24 mouse cellular contexts compared by ENCODE assay signal in the genomic region with DNA sequence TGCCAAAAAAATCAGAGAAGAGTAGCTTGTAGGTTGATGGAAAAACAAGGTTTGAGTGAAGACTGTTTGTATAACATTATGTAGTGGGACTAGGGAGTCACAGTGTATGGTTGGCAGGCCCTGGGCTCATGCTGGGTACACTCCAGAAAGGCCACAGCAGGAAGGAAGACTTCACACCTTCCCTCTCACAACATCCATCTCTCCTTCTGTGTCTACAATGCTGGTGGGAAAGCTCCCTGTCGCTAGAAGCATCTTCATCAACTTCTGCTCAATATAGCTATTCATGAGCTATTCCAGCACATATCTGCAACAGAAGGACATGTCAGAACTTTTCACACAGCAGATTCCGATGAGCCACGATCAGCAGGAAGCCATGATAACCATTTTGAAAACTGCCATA.
A peak's percentile ranks its signal among the peaks of the same experiment; 100 is the strongest.
DNase-seq lines count a peak whose midpoint lies in the region; ATAC-seq lines count a peak whose summit lies in the region.
"Had no signal": no experiment of that assay in that cellular context is flagged by ENCODE, and none has a peak within 500 bp of the region (broad histone marks: within the 10 kb centered on the region; RNA-seq: fewer than 3 reads in every experiment).

No protein-coding gene starts in this region.

- no peak for DNase-seq in frontal cortex, postnatal 25 days (ENCODE audit: low spot score in 2 of 2)
- peak; percentile 4 for DNase-seq in right cerebral cortex, adult 18-20 months
- DNase-seq in right cerebral cortex, postnatal 25 days = no peak
- peak; percentile 3 to 20 for DNase-seq in frontal cortex, postnatal 36 days (ENCODE audit: low spot score in 2 of 2)
- DNase-seq in thymus, adult 18-20 months = no peak
- DNase-seq: adrenal gland, adult 2 months; cerebellum, adult 9-10 months; gastrocnemius, postnatal 25 days; heart, adult 18-20 months; heart, postnatal 10 days; kidney, adult 11 months; kidney, postnatal 36 days; thymus, adult 2 months had no signal

- 59% methylated on average over 3 of the region's 3 CpGs for WGBS in forebrain, embryonic 16.5 days

- no peak overlapping the region for H3K9ac ChIP-seq in forebrain, embryonic 16.5 days (replicated peaks; ENCODE audit: low read depth, low read length)
- H3K9ac ChIP-seq: heart, embryonic 12.5 days; kidney, embryonic 15.5 days; limb, embryonic 15.5 days; liver, embryonic 14.5 days; lung, embryonic 15.5 days; neural tube, embryonic 15.5 days; stomach, embryonic 15.5 days had no signal

- H3K4me3 ChIP-seq in forebrain, embryonic 16.5 days (replicated peaks; ENCODE audit: low read length) = no peak overlapping the region
- H3K4me3 ChIP-seq: heart, embryonic 12.5 days; hindbrain, embryonic 10.5 days; kidney, embryonic 15.5 days; limb, embryonic 15.5 days; lung, embryonic 15.5 days; midbrain, embryonic 10.5 days; neural tube, embryonic 15.5 days; stomach, embryonic 15.5 days had no signal

- ATAC-seq in frontal cortex, adult (ENCODE audit: low TSS enrichment) = peak; percentile 55; the same call in 1 of the 2 replicates
- ATAC-seq in forebrain, embryonic 16.5 days = peak; percentile 92

- no peaks in the 10 kb centered on the region for H3K36me3 ChIP-seq in forebrain, embryonic 16.5 days (ENCODE audit: control insufficient read depth, insufficient read depth)
- H3K36me3 ChIP-seq: heart, embryonic 12.5 days; hindbrain, embryonic 10.5 days; kidney, embryonic 15.5 days; limb, embryonic 15.5 days; lung, embryonic 15.5 days; midbrain, embryonic 10.5 days; neural tube, embryonic 15.5 days; stomach, embryonic 15.5 days had no signal

- no peak overlapping the region for H3K4me2 ChIP-seq in forebrain, embryonic 16.5 days (ENCODE audit: low read length)
- H3K4me2 ChIP-seq: heart, embryonic 12.5 days; kidney, embryonic 15.5 days; limb, embryonic 15.5 days; lung, embryonic 15.5 days; neural tube, embryonic 15.5 days; stomach, embryonic 15.5 days had no signal

- H3K27ac ChIP-seq in forebrain, embryonic 16.5 days (ENCODE audit: low read length) = no peak overlapping the region
- H3K27ac ChIP-seq: hindbrain, embryonic 10.5 days; kidney, embryonic 15.5 days; limb, embryonic 15.5 days; liver, embryonic 14.5 days; lung, embryonic 15.5 days; midbrain, embryonic 10.5 days; neural tube, embryonic 15.5 days; stomach, embryonic 15.5 days had no signal

- H3K4me1 ChIP-seq in forebrain, embryonic 16.5 days (replicated peaks; ENCODE audit: control insufficient read depth, insufficient read depth, low read length) = no peaks in the 10 kb centered on the region
- H3K4me1 ChIP-seq: hindbrain, embryonic 10.5 days; kidney, embryonic 15.5 days; limb, embryonic 15.5 days; lung, embryonic 15.5 days; midbrain, embryonic 10.5 days; neural tube, embryonic 15.5 days; stomach, embryonic 15.5 days had no signal

- H3K9me3 ChIP-seq in forebrain, embryonic 16.5 days (ENCODE audit: control insufficient read depth, low read length) = no peaks in the 10 kb centered on the region
- H3K9me3 ChIP-seq: heart, embryonic 12.5 days; hindbrain, embryonic 10.5 days; kidney, embryonic 15.5 days; limb, embryonic 15.5 days; lung, embryonic 15.5 days; midbrain, embryonic 10.5 days; neural tube, embryonic 15.5 days; stomach, embryonic 15.5 days had no signal

- no peaks in the 10 kb centered on the region for H3K27me3 ChIP-seq in forebrain, embryonic 16.5 days (replicated peaks; ENCODE audit: control insufficient read depth, insufficient read depth, low read length)
- H3K27me3 ChIP-seq: heart, embryonic 12.5 days; kidney, embryonic 15.5 days; limb, embryonic 15.5 days; lung, embryonic 15.5 days; neural tube, embryonic 15.5 days; stomach, embryonic 15.5 days had no signal

Comparison
In these comparisons a context has a peak if more than half of its experiments do, and no peak if none do; other contexts are left out.
1. DNase-seq: peak in right cerebral cortex, adult 18-20 months (single experiment) and frontal cortex, postnatal 36 days (2 of 2); none in frontal cortex, postnatal 25 days (0 of 2), right cerebral cortex, postnatal 25 days (single experiment) and thymus, adult 18-20 months (0 of 2).